8 mouse cellular contexts compared by ENCODE assay signal in genomic region chr5:137339290-137339979, GRCm38 (mm10). TPM values are rescaled to one million over a fixed set of nuclear protein-coding genes. Genes with fewer than 3 reads are reported as not detected.
A peak's percentile ranks its signal among the peaks of the same experiment; 100 is the strongest.
DNase-seq lines count a peak whose midpoint lies in the region; ATAC-seq lines count a peak whose summit lies in the region.

No protein-coding gene starts in this region.

- peak; percentile 40 for DNase-seq in left cerebral cortex, postnatal 4 days
- DNase-seq in left cerebral cortex, postnatal 36 days (ENCODE audit: low spot score in 2 of 2): no peak
- DNase-seq in cerebellum, adult 11-12 months: peak; percentile 70
- peak; percentile 34 for DNase-seq in hindbrain, embryonic 10.5 days (ENCODE audit: low spot score)
- no peak for DNase-seq in urinary bladder, adult 2 months (ENCODE audit: low spot score)

- peaks cover 14% of the 10 kb centered on the region for H3K4me1 ChIP-seq in forebrain, embryonic 16.5 days (replicated peaks; ENCODE audit: control insufficient read depth, insufficient read depth, low read length)
- H3K4me1 ChIP-seq in hindbrain, embryonic 10.5 days (replicated peaks): peaks cover 28% of the 10 kb centered on the region
- peaks cover 13% of the 10 kb centered on the region for H3K4me1 ChIP-seq in limb, embryonic 12.5 days (replicated peaks)
- H3K4me1 ChIP-seq in midbrain, embryonic 13.5 days (replicated peaks): peaks cover 15% of the 10 kb centered on the region

- H3K9me3 ChIP-seq in forebrain, embryonic 16.5 days (ENCODE audit: control insufficient read depth, low read length): no peaks in the 10 kb centered on the region
- H3K9me3 ChIP-seq in hindbrain, embryonic 10.5 days: no peaks in the 10 kb centered on the region
- no peaks in the 10 kb centered on the region for H3K9me3 ChIP-seq in limb, embryonic 12.5 days
- H3K9me3 ChIP-seq in midbrain, embryonic 13.5 days: no peaks in the 10 kb centered on the region

- H3K4me3 ChIP-seq in forebrain, embryonic 16.5 days (replicated peaks; ENCODE audit: low read length): peak overlapping the region; percentile 49
- peak overlapping the region; percentile 52 for H3K4me3 ChIP-seq in hindbrain, embryonic 10.5 days
- H3K4me3 ChIP-seq in limb, embryonic 12.5 days (replicated peaks): peak overlapping the region; percentile 41
- H3K4me3 ChIP-seq in midbrain, embryonic 13.5 days (replicated peaks): peak overlapping the region; percentile 44

- H3K9ac ChIP-seq in forebrain, embryonic 16.5 days (replicated peaks; ENCODE audit: low read depth, low read length): peak overlapping the region; percentile 63
- peak overlapping the region; percentile 62 for H3K9ac ChIP-seq in limb, embryonic 12.5 days (replicated peaks)
- peak overlapping the region; percentile 67 for H3K9ac ChIP-seq in midbrain, embryonic 13.5 days (replicated peaks)

- ATAC-seq in forebrain, embryonic 16.5 days: peak; percentile 54
- ATAC-seq in limb, embryonic 12.5 days (ENCODE audit: insufficient number of reproducible peaks, insufficient read depth, low FRiP score, low TSS enrichment, low read depth): no peak
- peak; percentile 71 for ATAC-seq in midbrain, embryonic 13.5 days

- H3K4me2 ChIP-seq in forebrain, embryonic 16.5 days (ENCODE audit: low read length): peak overlapping the region; percentile 92
- H3K4me2 ChIP-seq in limb, embryonic 12.5 days: peak overlapping the region; percentile 66
- H3K4me2 ChIP-seq in midbrain, embryonic 13.5 days (replicated peaks): peak overlapping the region; percentile 80

- H3K36me3 ChIP-seq in forebrain, embryonic 16.5 days (ENCODE audit: control insufficient read depth, insufficient read depth): no peaks in the 10 kb centered on the region
- H3K36me3 ChIP-seq in hindbrain, embryonic 10.5 days: no peaks in the 10 kb centered on the region
- H3K36me3 ChIP-seq in limb, embryonic 12.5 days: no peaks in the 10 kb centered on the region
- no peaks in the 10 kb centered on the region for H3K36me3 ChIP-seq in midbrain, embryonic 13.5 days

- H3K27ac ChIP-seq in forebrain, embryonic 16.5 days (ENCODE audit: low read length): peak overlapping the region; percentile 68
- peak overlapping the region; percentile 87 for H3K27ac ChIP-seq in hindbrain, embryonic 10.5 days
- peak overlapping the region; percentile 72; the same call in 1 of the 2 replicates for H3K27ac ChIP-seq in limb, embryonic 12.5 days
- H3K27ac ChIP-seq in midbrain, embryonic 13.5 days: peak overlapping the region; percentile 84

- 4% methylated on average over 22 of the region's 22 CpGs for WGBS in forebrain, embryonic 16.5 days
- WGBS in hindbrain, embryonic 10.5 days: 7% methylated on average over 22 of the region's 22 CpGs
- 14% methylated on average over 22 of the region's 22 CpGs for WGBS in limb, embryonic 12.5 days
- 5% methylated on average over 22 of the region's 22 CpGs for WGBS in midbrain, embryonic 13.5 days

- H3K27me3 ChIP-seq in forebrain, embryonic 16.5 days (replicated peaks; ENCODE audit: control insufficient read depth, insufficient read depth, low read length): no peaks in the 10 kb centered on the region
- no peaks in the 10 kb centered on the region; the same call in 1 of the 2 replicates for H3K27me3 ChIP-seq in hindbrain, embryonic 10.5 days (ENCODE audit: insufficient read depth, poor library complexity, severe bottlenecking)
- H3K27me3 ChIP-seq in limb, embryonic 12.5 days: no peaks in the 10 kb centered on the region
- H3K27me3 ChIP-seq in midbrain, embryonic 13.5 days: 0 out of 2 replicates have a peak, but pooled peaks cover 3% of the 10 kb centered on the region

- intact Hi-C loops in left cerebral cortex, postnatal 4 days (cut with DNase I): loop anchor here (2.0 kb wide), 1 partner anchor 161 kb away; no protein-coding TSS in a partner anchor
- intact Hi-C loops in left cerebral cortex, postnatal 36 days (cut with DNase I): loop anchor here (10.0 kb wide), 1 partner anchor 435 kb away; the partner anchor contains the start of gene Ppp1r35

RNA-seq across cellular contexts. Expression of gene Slc12a9, which starts 6.0 kb away (rescaled TPM):
- 10 to 100 TPM; 28.8 to 31.5 TPM for total RNA-seq in left cerebral cortex, postnatal 4 days (2021)
- 10 to 100 TPM; 21.1 to 25.2 TPM for total RNA-seq in left cerebral cortex, postnatal 36 days (2021)
- polyA plus RNA-seq in forebrain, embryonic 16.5 days (2015; fragmentation: Nextera tagmentation; extraction: Ambion mirVana): 17.7 and 26.0 TPM in 2 replicates
- 14.2 and 17.2 TPM in 2 replicates for polyA plus RNA-seq in hindbrain, embryonic 10.5 days (2016; fragmentation: Nextera tagmentation; extraction: Ambion mirVana)
- 13.8 and 16.3 TPM in 2 replicates for polyA plus RNA-seq in limb, embryonic 12.5 days (2016; fragmentation: Nextera tagmentation; extraction: Ambion mirVana)
- polyA plus RNA-seq in midbrain, embryonic 13.5 days (2015; fragmentation: Nextera tagmentation; extraction: Ambion mirVana): 21.8 and 23.4 TPM in 2 replicates
- polyA plus RNA-seq in urinary bladder, adult 2 months (2012; rRNA removed): 16.6 and 17.1 TPM in 2 replicates

RNA-seq across cellular contexts. Expression of gene Ephb4, which starts 10.5 kb away (rescaled TPM):
- 10 to 100 TPM in 1 of 2 experiments, 1 to 10 TPM in 1; 9.4 to 10.2 TPM for total RNA-seq in left cerebral cortex, postnatal 4 days (2021)
- total RNA-seq in left cerebral cortex, postnatal 36 days (2021): 1 to 10 TPM; 5.3 to 6.1 TPM
- 6.1 and 8.1 TPM in 2 replicates for polyA plus RNA-seq in forebrain, embryonic 16.5 days (2015; fragmentation: Nextera tagmentation; extraction: Ambion mirVana)
- polyA plus RNA-seq in hindbrain, embryonic 10.5 days (2016; fragmentation: Nextera tagmentation; extraction: Ambion mirVana): 29.7 and 31.4 TPM in 2 replicates
- 86.9 and 99.6 TPM in 2 replicates for polyA plus RNA-seq in limb, embryonic 12.5 days (2016; fragmentation: Nextera tagmentation; extraction: Ambion mirVana)
- polyA plus RNA-seq in midbrain, embryonic 13.5 days (2015; fragmentation: Nextera tagmentation; extraction: Ambion mirVana): 7.5 and 8.6 TPM in 2 replicates
- 24.2 and 31.4 TPM in 2 replicates for polyA plus RNA-seq in urinary bladder, adult 2 months (2012; rRNA removed)

RNA-seq across cellular contexts. Expression of gene Trip6, which starts 25.2 kb away (rescaled TPM):
- 1 to 10 TPM; 7.1 to 8.0 TPM for total RNA-seq in left cerebral cortex, postnatal 4 days (2021)
- 1 to 10 TPM; 3.5 to 5.1 TPM for total RNA-seq in left cerebral cortex, postnatal 36 days (2021)
- 17.0 and 17.9 TPM in 2 replicates for polyA plus RNA-seq in forebrain, embryonic 16.5 days (2015; fragmentation: Nextera tagmentation; extraction: Ambion mirVana)
- polyA plus RNA-seq in hindbrain, embryonic 10.5 days (2016; fragmentation: Nextera tagmentation; extraction: Ambion mirVana): 53.9 and 57.2 TPM in 2 replicates
- polyA plus RNA-seq in limb, embryonic 12.5 days (2016; fragmentation: Nextera tagmentation; extraction: Ambion mirVana): 81.6 and 86.9 TPM in 2 replicates
- 19.8 and 22.1 TPM in 2 replicates for polyA plus RNA-seq in midbrain, embryonic 13.5 days (2015; fragmentation: Nextera tagmentation; extraction: Ambion mirVana)
- 54.5 and 62.8 TPM in 2 replicates for polyA plus RNA-seq in urinary bladder, adult 2 months (2012; rRNA removed)

RNA-seq across cellular contexts. Expression of gene Srrt, which starts 32.0 kb away (rescaled TPM):
- 100 to 1,000 TPM; 214 to 236 TPM for total RNA-seq in left cerebral cortex, postnatal 4 days (2021)
- total RNA-seq in left cerebral cortex, postnatal 36 days (2021): 100 to 1,000 TPM; 132 to 230 TPM
- 119 and 125 TPM in 2 replicates for polyA plus RNA-seq in forebrain, embryonic 16.5 days (2015; fragmentation: Nextera tagmentation; extraction: Ambion mirVana)
- 175 and 186 TPM in 2 replicates for polyA plus RNA-seq in hindbrain, embryonic 10.5 days (2016; fragmentation: Nextera tagmentation; extraction: Ambion mirVana)
- polyA plus RNA-seq in limb, embryonic 12.5 days (2016; fragmentation: Nextera tagmentation; extraction: Ambion mirVana): 182 and 185 TPM in 2 replicates
- polyA plus RNA-seq in midbrain, embryonic 13.5 days (2015; fragmentation: Nextera tagmentation; extraction: Ambion mirVana): 116 and 123 TPM in 2 replicates
- 163 and 168 TPM in 2 replicates for polyA plus RNA-seq in urinary bladder, adult 2 months (2012; rRNA removed)

RNA-seq across cellular contexts. Expression of gene Ufsp1, which starts 45.0 kb away (rescaled TPM):
- 10 to 100 TPM; 17.3 to 21.8 TPM for total RNA-seq in left cerebral cortex, postnatal 4 days (2021)
- total RNA-seq in left cerebral cortex, postnatal 36 days (2021): 10 to 100 TPM; 11.4 to 15.0 TPM
- polyA plus RNA-seq in forebrain, embryonic 16.5 days (2015; fragmentation: Nextera tagmentation; extraction: Ambion mirVana): 6.1 and 8.9 TPM in 2 replicates
- polyA plus RNA-seq in hindbrain, embryonic 10.5 days (2016; fragmentation: Nextera tagmentation; extraction: Ambion mirVana): 10.6 and 12.2 TPM in 2 replicates
- polyA plus RNA-seq in limb, embryonic 12.5 days (2016; fragmentation: Nextera tagmentation; extraction: Ambion mirVana): 6.7 and 6.8 TPM in 2 replicates
- polyA plus RNA-seq in midbrain, embryonic 13.5 days (2015; fragmentation: Nextera tagmentation; extraction: Ambion mirVana): 9.7 and 10.0 TPM in 2 replicates
- 8.2 and 9.0 TPM in 2 replicates for polyA plus RNA-seq in urinary bladder, adult 2 months (2012; rRNA removed)

Comparison
In these comparisons a context has a peak if more than half of its experiments do, and no peak if none do; other contexts are left out.
1. DNase-seq: peak in left cerebral cortex, postnatal 4 days (single experiment), cerebellum, adult 11-12 months (single experiment) and hindbrain, embryonic 10.5 days (single experiment); none in left cerebral cortex, postnatal 36 days (0 of 2) and urinary bladder, adult 2 months (single experiment).
2. Peak in every context shown above with its lines, with median percentiles within 50 percentile points of each other: H3K27ac ChIP-seq, H3K4me2 ChIP-seq, H3K4me3 ChIP-seq and H3K9ac ChIP-seq.